Comparison of ENCODE assay signal across 14 mouse cellular contexts in genomic region chr4:16944901-16945300, GRCm38 (mm10).
"Had no signal": no experiment of that assay in that cellular context is flagged by ENCODE, and none has a peak within 500 bp of the region (broad histone marks: within the 10 kb centered on the region; RNA-seq: fewer than 3 reads in every experiment).

No protein-coding gene starts in this region.

- H3K9me3 ChIP-seq: limb, embryonic 10.5 days; liver, embryonic 15.5 days; lung, embryonic 15.5 days; neural tube, embryonic 12.5 days; stomach, embryonic 15.5 days had no signal

- H3K27ac ChIP-seq: left cerebral cortex, adult 2 months; limb, embryonic 10.5 days; liver, embryonic 15.5 days; lung, embryonic 15.5 days; macrophage; neural tube, embryonic 12.5 days; stomach, embryonic 15.5 days had no signal

- DNase-seq: kidney, adult 8-10 months; kidney, postnatal 25 days; lung, postnatal 14 days; right cerebral cortex, postnatal 14 days; thymus, adult 2 months; thymus, postnatal 36 days had no signal

- H3K27me3 ChIP-seq: liver, embryonic 15.5 days; lung, embryonic 15.5 days; neural tube, embryonic 12.5 days; stomach, embryonic 15.5 days had no signal

- H3K9ac ChIP-seq: liver, embryonic 15.5 days; lung, embryonic 15.5 days; neural tube, embryonic 12.5 days; stomach, embryonic 15.5 days had no signal

- H3K4me1 ChIP-seq: limb, embryonic 10.5 days; liver, embryonic 15.5 days; lung, embryonic 15.5 days; neural tube, embryonic 12.5 days; stomach, embryonic 15.5 days had no signal

- H3K4me2 ChIP-seq: liver, embryonic 11.5 days; liver, embryonic 15.5 days; lung, embryonic 15.5 days; neural tube, embryonic 12.5 days; stomach, embryonic 15.5 days had no signal

- H3K36me3 ChIP-seq: limb, embryonic 10.5 days; liver, embryonic 15.5 days; lung, embryonic 15.5 days; neural tube, embryonic 12.5 days; stomach, embryonic 15.5 days had no signal

- H3K4me3 ChIP-seq: left cerebral cortex, adult 2 months; limb, embryonic 10.5 days; liver, embryonic 15.5 days; lung, embryonic 15.5 days; neural tube, embryonic 12.5 days; stomach, embryonic 15.5 days had no signal
